Mouse (Mus musculus): ENCODE measurements around the gene Olfr844. TPM values are rescaled to one million over a fixed set of nuclear protein-coding genes. Genes with fewer than 3 reads are reported as not detected.

Olfr844 gene
- not detected in 2 replicates for polyA plus RNA-seq (2015; fragmentation: Nextera tagmentation; extraction: Ambion mirVana)

- TF ChIP-seq CTCF (IDR thresholded peaks at IDR 0.05; ENCODE audit: low read depth): no peak
- no peak for TF ChIP-seq EP300 (optimal IDR thresholded peaks at IDR 0.05)
- Histone ChIP-seq H3K4me2 (replicated peaks; ENCODE audit: low read depth) (no peak within 1 kb of the TSS), H3K36me3 (ENCODE audit: control insufficient read depth, insufficient read depth, low read length) (no peaks in the 10 kb centered on the region), H3K27me3 (ENCODE audit: control insufficient read depth, insufficient read depth, low read length) (no peaks in the 10 kb centered on the region), H3K4me1 (replicated peaks; ENCODE audit: control insufficient read depth, insufficient read depth) (no peaks in the 10 kb centered on the region), H3K9me3 (ENCODE audit: control insufficient read depth, low read length) (no peaks in the 10 kb centered on the region), H3K9ac (ENCODE audit: low read length) (no peak within 1 kb of the TSS), H3K27ac (replicated peaks) (no peak within 1 kb of the TSS), H3K4me3 (ENCODE audit: low read depth, low read length) (no peak within 1 kb of the TSS)
- ATAC-seq (ENCODE audit: low FRiP score, low TSS enrichment) (no peak), DNase-seq (ENCODE audit: low spot score) (no peak)
Measured at GRCm38 (mm10) chr9:19316047-19316446, at the start of gene Olfr844. TSS of gene Olfr844 (plus strand) at chr9:19316347.

- Histone ChIP-seq H3K27ac (replicated peaks) (no peak within 1 kb of the TSS), H3K36me3 (ENCODE audit: control insufficient read depth, insufficient read depth, low read length) (no peaks in the 10 kb centered on the region), H3K4me3 (ENCODE audit: low read depth, low read length) (no peak within 1 kb of the TSS), H3K4me1 (replicated peaks; ENCODE audit: control insufficient read depth, insufficient read depth) (no peaks in the 10 kb centered on the region), H3K4me2 (replicated peaks; ENCODE audit: low read depth) (no peak within 1 kb of the TSS), H3K9me3 (ENCODE audit: control insufficient read depth, low read length) (no peaks in the 10 kb centered on the region), H3K27me3 (ENCODE audit: control insufficient read depth, insufficient read depth, low read length) (no peaks in the 10 kb centered on the region), H3K9ac (ENCODE audit: low read length) (no peak within 1 kb of the TSS)
- ATAC-seq (ENCODE audit: low FRiP score, low TSS enrichment) (no peak), DNase-seq (ENCODE audit: low spot score) (no peak)
- WGBS: 76% methylated on average over 1 of the region's 1 CpGs
- no peak for TF ChIP-seq EP300 (optimal IDR thresholded peaks at IDR 0.05)
- no peak for TF ChIP-seq CTCF (IDR thresholded peaks at IDR 0.05; ENCODE audit: low read depth)
Measured at GRCm38 (mm10) chr9:19336157-19336556, 20.0 kb downstream of the Olfr844 start, which contains the start of gene Olfr845. TSS of gene Olfr845 (plus strand) at chr9:19336457.

DNA sequence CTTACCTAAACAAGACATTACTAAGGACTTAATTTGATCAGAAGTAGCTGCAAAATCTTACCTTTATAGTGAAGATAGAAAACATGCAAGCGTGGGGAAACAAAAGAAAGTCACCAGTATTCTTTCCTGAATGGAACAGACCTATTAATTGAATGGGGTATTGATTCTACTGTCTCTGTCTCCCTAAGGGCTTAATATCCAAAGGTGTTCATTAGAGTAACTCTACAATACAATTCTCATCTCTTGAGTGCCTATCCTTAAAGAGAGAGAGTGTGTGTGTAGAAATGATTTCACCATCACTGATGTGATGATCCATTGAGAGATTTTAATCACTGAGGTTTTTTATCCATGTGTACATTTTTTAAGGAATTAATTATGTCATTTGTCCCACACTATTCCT, 47.8 kb downstream of the Olfr844 start, which contains the start of gene Olfr846:
TSS of gene Olfr846 (minus strand) at position 101 of the 400 bp plus-strand sequence.
- Histone ChIP-seq H3K27me3 (ENCODE audit: control insufficient read depth, insufficient read depth, low read length) (no peaks in the 10 kb centered on the region), H3K27ac (replicated peaks) (no peak within 1 kb of the TSS), H3K4me2 (replicated peaks; ENCODE audit: low read depth) (no peak within 1 kb of the TSS), H3K4me1 (replicated peaks; ENCODE audit: control insufficient read depth, insufficient read depth) (no peaks in the 10 kb centered on the region), H3K9ac (ENCODE audit: low read length) (no peak within 1 kb of the TSS), H3K36me3 (ENCODE audit: control insufficient read depth, insufficient read depth, low read length) (no peaks in the 10 kb centered on the region), H3K9me3 (ENCODE audit: control insufficient read depth, low read length) (no peaks in the 10 kb centered on the region), H3K4me3 (ENCODE audit: low read depth, low read length) (no peak within 1 kb of the TSS)
- TF ChIP-seq EP300 (optimal IDR thresholded peaks at IDR 0.05) (no peak), CTCF (IDR thresholded peaks at IDR 0.05; ENCODE audit: low read depth) (no peak)
- ATAC-seq (ENCODE audit: low FRiP score, low TSS enrichment): no peak
- 39% methylated on average over 1 of the region's 1 CpGs for WGBS
- DNase-seq (ENCODE audit: low spot score): no peak

Other genes with a start within 250 kb of the Olfr844 start
- not detected in 2 replicates for gene Olfr836, start 196.0 kb upstream of the Olfr844 start, polyA plus RNA-seq (2015; fragmentation: Nextera tagmentation; extraction: Ambion mirVana)
- gene Olfr837, start 180.0 kb upstream of the Olfr844 start, polyA plus RNA-seq (2015; fragmentation: Nextera tagmentation; extraction: Ambion mirVana): not detected in 2 replicates
- not detected in 2 replicates for gene Olfr839-ps1, start 139.0 kb upstream of the Olfr844 start, polyA plus RNA-seq (2015; fragmentation: Nextera tagmentation; extraction: Ambion mirVana)
- 0.01 TPM in 1 of 2 replicates, not detected in the other for gene Olfr843, start 64.4 kb upstream of the Olfr844 start, polyA plus RNA-seq (2015; fragmentation: Nextera tagmentation; extraction: Ambion mirVana)
- gene Olfr845, start 20.1 kb downstream of the Olfr844 start, polyA plus RNA-seq (2015; fragmentation: Nextera tagmentation; extraction: Ambion mirVana): not detected in 2 replicates
- not detected in 2 replicates for gene Olfr846, start 47.7 kb downstream of the Olfr844 start, polyA plus RNA-seq (2015; fragmentation: Nextera tagmentation; extraction: Ambion mirVana)
- gene Olfr847, start 62.3 kb downstream of the Olfr844 start, polyA plus RNA-seq (2015; fragmentation: Nextera tagmentation; extraction: Ambion mirVana): not detected in 2 replicates
- not detected in 2 replicates for gene Olfr849, start 123.9 kb downstream of the Olfr844 start, polyA plus RNA-seq (2015; fragmentation: Nextera tagmentation; extraction: Ambion mirVana)
- gene Olfr850, start 161.9 kb downstream of the Olfr844 start, polyA plus RNA-seq (2015; fragmentation: Nextera tagmentation; extraction: Ambion mirVana): not detected in 2 replicates
- gene Olfr851, start 176.9 kb downstream of the Olfr844 start, polyA plus RNA-seq (2015; fragmentation: Nextera tagmentation; extraction: Ambion mirVana): not detected in 2 replicates
- not detected in 2 replicates for gene Olfr853, start 224.7 kb downstream of the Olfr844 start, polyA plus RNA-seq (2015; fragmentation: Nextera tagmentation; extraction: Ambion mirVana)